Comparison of ENCODE assay signal across 8 mouse cellular contexts in genomic region chr3:84654246-84654826, GRCm38 (mm10). TPM values are rescaled to one million over a fixed set of nuclear protein-coding genes. Genes with fewer than 3 reads are reported as not detected.
A peak's percentile ranks its signal among the peaks of the same experiment; 100 is the strongest.
DNase-seq lines count a peak whose midpoint lies in the region; ATAC-seq and TF ChIP-seq lines count a peak whose summit lies in the region.

No protein-coding gene starts in this region.

- no peaks in the 10 kb centered on the region for H3K27me3 ChIP-seq in neural tube, embryonic 11.5 days (ENCODE audit: control insufficient read depth, insufficient read depth, low read length)
- no peaks in the 10 kb centered on the region for H3K27me3 ChIP-seq in heart, embryonic 15.5 days
- no peaks in the 10 kb centered on the region for H3K27me3 ChIP-seq in liver, embryonic 15.5 days
- no peaks in the 10 kb centered on the region for H3K27me3 ChIP-seq in spleen, adult 2 months (ENCODE audit: control insufficient read depth, insufficient read depth, low read length)

- H3K4me3 ChIP-seq in neural tube, embryonic 11.5 days (ENCODE audit: low read depth, low read length) = no peak overlapping the region
- H3K4me3 ChIP-seq in heart, embryonic 15.5 days = peak overlapping the region; percentile 34
- peak overlapping the region; percentile 46 for H3K4me3 ChIP-seq in liver, embryonic 15.5 days (replicated peaks)
- peak overlapping the region; percentile 27; the same call in 1 of the 2 replicates for H3K4me3 ChIP-seq in spleen, adult 2 months (ENCODE audit: extremely low read depth, insufficient read depth, insufficient read length)

- H3K9ac ChIP-seq in neural tube, embryonic 11.5 days (ENCODE audit: low read length) = no peak overlapping the region
- H3K9ac ChIP-seq in heart, embryonic 15.5 days = no peak overlapping the region
- peak overlapping the region; percentile 16; the same call in 1 of the 2 replicates for H3K9ac ChIP-seq in liver, embryonic 15.5 days

- DNase-seq in neural tube, embryonic 11.5 days (ENCODE audit: low spot score) = peak; percentile 49
- DNase-seq in neural tube, embryonic 10.5 days (ENCODE audit: extremely low spot score, low spot score) = no peak
- peak; percentile 14 for DNase-seq in cerebellum, adult 9-11 months
- DNase-seq in spleen, adult 2 months (ENCODE audit: low read depth in 1 of 2, low spot score in 2 of 2) = peak in 1 of 2 experiments; percentile 63
- no peak for DNase-seq in adipocyte (ENCODE audit: low spot score)

- H3K9me3 ChIP-seq in neural tube, embryonic 11.5 days (ENCODE audit: control insufficient read depth, low read length) = no peaks in the 10 kb centered on the region
- no peaks in the 10 kb centered on the region for H3K9me3 ChIP-seq in heart, embryonic 15.5 days (replicated peaks)
- no peaks in the 10 kb centered on the region for H3K9me3 ChIP-seq in liver, embryonic 15.5 days (replicated peaks)

- no peak for TF ChIP-seq CTCF in spleen, adult 2 months (IDR thresholded peaks at IDR 0.05; ENCODE audit: extremely low read depth, insufficient read depth, insufficient read length, insufficient replicate concordance)

- no peaks in the 10 kb centered on the region for H3K4me1 ChIP-seq in neural tube, embryonic 11.5 days (ENCODE audit: control insufficient read depth, insufficient read depth, low read length)
- H3K4me1 ChIP-seq in heart, embryonic 15.5 days (replicated peaks) = peaks cover 39% of the 10 kb centered on the region
- H3K4me1 ChIP-seq in liver, embryonic 15.5 days (replicated peaks) = peaks cover 28% of the 10 kb centered on the region
- H3K4me1 ChIP-seq in spleen, adult 2 months (ENCODE audit: control insufficient read depth, insufficient read depth, insufficient read length) = peaks cover 20% of the 10 kb centered on the region; the same call in 1 of the 2 replicates

- no peak overlapping the region for H3K27ac ChIP-seq in neural tube, embryonic 11.5 days (ENCODE audit: low read depth, low read length)
- peak overlapping the region; percentile 78 for H3K27ac ChIP-seq in heart, embryonic 15.5 days
- peak overlapping the region; percentile 58 for H3K27ac ChIP-seq in liver, embryonic 15.5 days (replicated peaks)
- peak overlapping the region; percentile 46 for H3K27ac ChIP-seq in spleen, adult 2 months (ENCODE audit: insufficient read depth, low read length)

- ATAC-seq in neural tube, embryonic 11.5 days (ENCODE audit: insufficient read depth, low FRiP score, low TSS enrichment) = no peak; the same call in 1 of the 2 replicates
- ATAC-seq in heart, embryonic 15.5 days (replicated peaks; ENCODE audit: insufficient number of reproducible peaks, insufficient read depth, low FRiP score, low read depth) = peak; percentile 48; the same call in 1 of the 2 replicates
- ATAC-seq in liver, embryonic 15.5 days (ENCODE audit: insufficient read depth) = peak; percentile 85
- ATAC-seq in monocyte, adult 5-6 weeks (replicated peaks; ENCODE audit: insufficient number of reproducible peaks, low FRiP score, low TSS enrichment, poor library complexity, severe bottlenecking) = no peak

- no peaks in the 10 kb centered on the region for H3K36me3 ChIP-seq in neural tube, embryonic 11.5 days (ENCODE audit: control insufficient read depth, insufficient read depth, low read length)
- H3K36me3 ChIP-seq in heart, embryonic 15.5 days = no peaks in the 10 kb centered on the region
- H3K36me3 ChIP-seq in liver, embryonic 15.5 days (replicated peaks) = no peaks in the 10 kb centered on the region
- H3K36me3 ChIP-seq in spleen, adult 2 months (ENCODE audit: control insufficient read depth, insufficient read depth, low read length) = no peaks in the 10 kb centered on the region

- WGBS in neural tube, embryonic 11.5 days = 45% methylated on average over 12 of the region's 12 CpGs
- WGBS in heart, embryonic 15.5 days = 5% methylated on average over 12 of the region's 12 CpGs
- WGBS in liver, embryonic 15.5 days (ENCODE audit: insufficient replicate concordance) = 10% methylated on average over 12 of the region's 12 CpGs
- WGBS in spleen, adult 2 months = 29% methylated on average over 12 of the region's 12 CpGs

- peak overlapping the region; percentile 35 for H3K4me2 ChIP-seq in neural tube, embryonic 11.5 days (ENCODE audit: low read depth)
- peak overlapping the region; percentile 56 for H3K4me2 ChIP-seq in heart, embryonic 15.5 days
- peak overlapping the region; percentile 69 for H3K4me2 ChIP-seq in liver, embryonic 15.5 days

- TF ChIP-seq POLR2A in spleen, adult 2 months (IDR thresholded peaks at IDR 0.05; ENCODE audit: low read depth, low read length) = no peak

RNA-seq across cellular contexts. Expression of gene Tmem154, which starts 11.7 kb away (rescaled TPM):
- 0.27 TPM in 2 replicates for polyA plus RNA-seq in neural tube, embryonic 11.5 days (2014; fragmentation: Nextera tagmentation; extraction: Ambion mirVana)
- polyA plus RNA-seq in heart, embryonic 15.5 days (2015; fragmentation: Nextera tagmentation; extraction: Ambion mirVana) = 1.7 and 2.3 TPM in 2 replicates
- 2.3 and 2.5 TPM in 2 replicates for polyA plus RNA-seq in liver, embryonic 15.5 days (2015; fragmentation: Nextera tagmentation; extraction: Ambion mirVana)
- 9.8 and 11.6 TPM in 2 replicates for polyA plus RNA-seq in spleen, adult 2 months (2012; rRNA removed)
- total RNA-seq in monocyte, adult 5-6 weeks (2017) = 10.4 to 18.5 TPM (median 16.8 TPM) in 3 replicates

Comparison
In these comparisons a context has a peak if more than half of its experiments do, and no peak if none do; other contexts are left out.
1. DNase-seq: peak in neural tube, embryonic 11.5 days (single experiment) and cerebellum, adult 9-11 months (single experiment); none in neural tube, embryonic 10.5 days (single experiment) and adipocyte (single experiment).
2. ATAC-seq: peak in heart, embryonic 15.5 days (single experiment) and liver, embryonic 15.5 days (single experiment); none in neural tube, embryonic 11.5 days (single experiment) and monocyte, adult 5-6 weeks (single experiment).
3. Peak in every context shown above with its lines, with median percentiles within 50 percentile points of each other: H3K4me2 ChIP-seq.